Mouse (Mus musculus) frontal cortex, postnatal 36 days (tissue): Measurements from ENCODE around the gene Ccdc33.

ENCODE experiments used
- DNase-seq, 2 experiments: peaks; one replicate each; pipeline ENCODE4 v3.0.0; 2022; ENCODE audit warnings: low spot score in 2 of 2

Gene Ccdc33

DNA sequence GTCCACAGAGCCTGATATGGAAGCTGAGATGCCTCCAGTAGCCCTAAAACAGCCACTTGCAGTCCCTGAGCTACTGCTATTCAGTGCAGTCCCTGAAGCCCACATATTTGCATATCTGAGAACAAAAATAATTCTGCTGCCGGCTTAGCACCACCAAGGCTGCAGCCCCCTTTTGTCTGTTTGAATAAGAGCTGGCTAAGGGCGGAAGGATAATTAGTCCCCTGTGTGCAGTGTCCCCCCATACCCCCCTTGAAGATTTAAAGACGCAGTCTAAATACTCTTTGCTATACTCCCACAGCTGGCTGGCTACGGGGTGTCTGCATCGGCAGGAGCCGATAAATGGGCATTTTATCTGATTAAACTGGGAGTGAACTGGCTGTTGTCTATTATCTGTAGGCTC lies 70.0 kb downstream of the Ccdc33 start:
- no peak for DNase-seq

DNA sequence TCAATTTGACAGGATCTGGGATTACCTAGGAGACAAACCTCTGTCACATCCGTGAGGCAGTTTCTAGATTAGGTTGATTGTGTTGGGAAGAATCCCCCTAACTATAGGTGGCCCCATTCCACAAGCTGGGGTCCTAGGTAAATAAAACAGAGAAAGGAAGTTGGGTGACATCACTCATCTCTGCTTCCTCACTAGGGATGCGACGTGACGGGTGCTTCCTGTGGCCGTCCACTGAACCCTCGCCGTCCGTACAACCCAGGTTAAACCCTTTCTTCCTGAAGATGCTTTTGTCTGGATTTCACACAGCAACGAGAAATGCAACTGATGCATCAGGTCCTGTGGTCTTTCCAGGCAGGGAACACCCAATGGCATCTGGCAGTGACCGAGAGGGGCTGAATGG lies 71.6 kb downstream of the Ccdc33 start:
- no peak for DNase-seq

DNA sequence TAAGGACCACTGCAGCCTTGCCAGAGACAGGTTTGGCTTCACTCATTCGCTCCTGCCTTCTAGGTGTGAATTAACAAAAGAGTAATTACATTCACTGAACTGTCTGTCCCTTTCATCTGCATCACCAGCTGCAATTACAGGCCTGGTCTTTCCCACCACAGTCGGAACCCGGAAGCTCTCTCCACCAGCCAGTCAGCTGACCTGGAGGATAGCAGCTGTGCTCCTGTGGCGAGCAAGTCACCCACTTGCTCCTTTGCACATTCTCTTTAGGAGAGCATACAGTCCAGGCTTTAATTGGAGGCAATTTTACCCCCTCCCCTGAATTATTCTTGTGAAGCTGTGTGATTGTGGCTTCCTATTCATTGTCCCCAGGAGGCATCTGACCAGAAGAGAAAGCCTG lies 73.0 kb downstream of the Ccdc33 start:
- DNase-seq = no peak

DNA sequence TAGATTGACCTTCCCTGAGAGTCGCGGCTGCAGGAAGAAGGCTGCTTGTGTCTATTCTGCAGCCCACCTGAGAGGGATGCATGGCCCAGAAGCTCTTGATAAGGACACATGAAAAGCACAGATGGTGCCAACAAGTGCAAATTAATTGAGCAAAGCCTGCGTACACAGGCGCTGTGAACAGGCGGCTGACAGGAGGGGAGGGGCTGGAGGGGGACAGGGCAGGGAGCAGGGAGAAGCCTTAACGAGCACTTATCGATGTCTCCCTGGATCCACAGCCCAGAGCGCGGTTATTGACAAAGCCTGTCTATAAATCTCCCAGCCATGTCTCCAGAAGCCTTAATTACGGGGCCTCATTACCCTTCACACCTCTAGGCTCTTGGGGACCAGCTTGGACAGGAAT lies 73.8 kb downstream of the Ccdc33 start:
- no peak for DNase-seq

DNA sequence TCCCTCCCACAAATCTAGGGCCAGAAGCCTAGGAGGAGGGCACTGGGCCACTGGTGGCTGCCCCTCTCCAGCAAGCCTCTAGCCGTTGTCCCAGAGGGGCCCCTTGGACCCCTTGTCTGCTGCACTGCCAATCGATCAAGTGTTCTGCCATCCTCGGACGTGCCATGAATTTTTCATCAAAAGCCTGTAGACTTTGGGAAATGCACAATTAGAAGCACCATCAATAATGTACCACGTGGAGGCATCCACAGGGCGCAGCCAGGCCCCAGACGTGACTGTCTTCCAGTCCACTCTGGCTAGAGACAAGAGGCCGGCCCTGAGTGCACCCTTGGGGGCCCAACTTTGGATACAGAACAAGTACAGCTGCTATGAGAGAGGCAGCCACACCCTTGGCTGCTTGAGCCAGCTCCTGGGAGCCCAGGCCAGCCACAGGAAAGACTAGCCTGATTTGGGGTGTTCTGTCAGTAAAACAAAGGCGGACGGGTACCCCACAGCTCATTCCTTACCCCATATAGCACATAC lies 75.1 kb downstream of the Ccdc33 start:
- DNase-seq = no peak

DNA sequence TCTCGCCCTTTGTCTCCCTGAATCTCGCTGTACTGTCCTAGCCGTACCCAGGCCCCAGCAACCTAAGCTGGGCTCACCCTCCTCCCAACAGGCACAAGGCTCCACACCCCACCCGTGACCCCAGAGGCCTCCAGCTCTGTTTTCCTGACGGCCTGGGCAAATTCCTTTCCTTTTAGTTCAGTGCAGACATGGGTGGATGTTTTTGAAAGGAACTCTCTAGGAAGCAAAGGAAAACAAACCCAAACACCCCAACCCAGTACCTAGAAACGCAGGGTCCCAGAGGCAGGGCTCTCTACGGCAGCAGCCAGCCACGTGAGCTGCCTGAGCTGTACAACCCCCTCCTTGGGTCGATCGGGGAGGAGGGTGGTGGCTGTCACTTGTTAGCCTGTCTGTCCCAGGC lies 76.2 kb downstream of the Ccdc33 start:
- DNase-seq = no peak

DNA sequence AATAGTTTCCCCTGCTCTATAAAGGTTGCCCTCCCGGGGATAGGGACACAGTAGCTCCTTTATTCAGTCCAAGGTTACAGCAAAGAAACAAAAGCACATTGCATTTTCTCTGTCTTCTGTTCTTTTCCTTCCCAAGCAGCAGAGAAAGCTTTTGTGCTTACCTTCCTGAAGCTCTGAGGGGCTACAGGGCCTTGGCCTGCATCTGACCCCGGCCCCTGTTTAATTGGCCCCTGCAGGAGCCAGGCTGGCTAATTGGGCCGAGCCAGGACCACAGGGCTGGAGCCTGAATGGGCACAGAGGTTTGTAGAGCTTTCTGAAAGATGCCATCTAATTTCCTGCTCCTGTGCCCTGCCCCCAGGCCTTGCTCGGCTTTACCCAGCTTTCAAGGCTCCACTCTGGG lies 77.6 kb downstream of the Ccdc33 start:
- no peak for DNase-seq

DNA sequence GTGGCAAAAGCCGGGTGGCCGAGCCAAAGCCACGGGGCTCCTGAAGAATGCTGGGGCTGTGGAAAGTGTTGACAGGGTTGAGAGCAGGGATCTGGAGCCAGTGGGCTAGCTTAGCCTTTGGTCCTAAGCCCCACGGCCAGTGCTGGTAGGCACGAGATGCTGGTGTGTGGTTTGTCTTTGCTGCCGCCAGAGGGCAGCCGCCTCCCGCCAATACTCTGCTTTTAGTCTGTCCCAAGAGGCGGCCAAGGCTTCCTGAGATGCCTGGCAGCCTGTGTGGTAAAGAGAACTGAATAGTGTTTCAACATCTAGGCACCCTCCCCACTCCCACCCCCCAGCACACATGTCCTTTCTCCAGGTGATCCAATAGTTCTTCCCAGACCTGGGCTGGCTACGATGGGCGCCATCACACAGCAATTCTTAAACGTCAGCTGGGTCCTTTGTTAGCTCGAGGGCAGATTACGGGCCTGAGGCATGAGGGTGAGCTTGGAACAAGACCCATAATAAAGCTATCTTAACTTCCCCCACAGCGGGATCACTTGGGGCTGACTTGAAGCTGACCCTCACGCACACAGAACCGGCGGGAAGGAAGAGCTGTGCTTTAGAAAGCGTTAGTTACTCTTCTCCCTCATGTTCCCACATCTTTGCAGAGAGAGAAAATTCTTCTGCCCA lies 80.0 kb downstream of the Ccdc33 start:
- DNase-seq = peak; percentile 71 to 85

DNA sequence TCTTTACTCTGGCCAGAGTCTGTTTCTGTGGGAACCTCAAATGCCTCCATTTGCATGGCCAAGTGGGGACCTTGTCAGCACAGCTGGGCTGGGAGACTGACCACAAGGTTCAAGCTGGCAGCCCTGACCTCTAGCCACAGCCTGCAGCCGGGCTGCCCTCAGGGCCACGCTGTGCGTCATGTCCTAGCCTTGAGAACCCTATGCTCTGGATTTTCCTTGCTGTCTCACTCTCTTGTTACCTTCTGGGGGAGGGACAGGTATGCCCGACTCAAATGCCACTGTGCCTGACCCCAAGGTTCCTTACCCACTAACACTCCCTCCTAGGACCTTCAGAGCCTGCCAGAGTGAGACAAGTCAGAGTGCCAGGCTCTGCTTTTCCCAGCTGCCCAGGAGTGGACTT lies 81.7 kb downstream of the Ccdc33 start:
- no peak for DNase-seq

DNA sequence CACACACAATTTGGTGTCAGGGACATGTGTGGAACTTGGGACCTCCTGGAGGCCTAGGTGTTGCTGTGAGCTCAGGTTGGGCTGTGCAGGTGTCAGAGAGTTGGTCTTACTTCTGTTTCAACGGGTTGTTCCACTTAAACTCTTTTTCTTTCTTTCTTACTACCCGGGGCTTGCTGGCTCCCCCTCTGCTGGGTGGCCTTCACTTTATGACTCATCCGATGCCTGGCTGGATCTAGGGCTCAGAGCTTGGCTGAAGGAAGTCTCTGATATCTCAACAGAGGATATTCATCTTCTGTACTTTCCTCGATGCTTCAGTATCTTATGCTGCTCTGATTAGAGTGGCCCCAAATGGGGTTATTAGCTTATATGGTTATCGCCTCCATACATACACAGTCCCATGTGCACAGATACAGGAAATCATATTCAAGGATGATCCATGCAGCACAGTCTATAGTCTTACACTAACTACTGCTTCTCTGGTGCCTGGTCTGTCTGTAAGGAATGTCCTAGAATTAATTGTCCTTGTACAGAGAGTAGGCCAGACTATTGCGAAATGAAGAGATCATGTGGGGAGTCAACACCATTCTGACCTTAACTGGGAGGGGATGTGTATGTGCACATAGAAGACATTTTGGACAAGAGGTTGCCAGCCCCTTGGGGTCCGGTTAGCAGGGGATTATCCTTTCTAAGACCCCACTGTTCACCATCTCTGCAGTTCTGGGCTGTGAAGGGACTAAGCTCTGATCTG lies 82.5 kb downstream of the Ccdc33 start:
- no peak for DNase-seq

DNA sequence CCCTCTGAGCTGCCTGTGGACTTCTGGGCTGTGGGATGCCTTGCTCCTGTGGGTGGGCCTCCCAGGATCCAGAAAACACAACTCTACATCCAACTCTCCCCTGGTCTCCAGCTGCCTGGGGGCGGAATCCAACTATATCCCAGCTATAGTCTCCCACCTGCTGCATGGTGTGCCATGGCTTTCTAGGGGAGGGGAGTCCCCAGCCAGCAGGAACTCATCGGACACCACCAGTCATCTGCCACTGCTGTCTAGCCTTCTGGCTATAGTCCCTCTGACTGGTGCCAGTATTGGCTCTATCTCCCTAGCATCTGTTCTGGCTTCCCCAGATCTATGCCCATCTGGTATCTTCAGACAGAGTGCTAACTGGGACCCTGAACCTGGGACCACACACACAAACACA lies 83.1 kb downstream of the Ccdc33 start:
- peak; percentile 52 to 73 for DNase-seq

DNA sequence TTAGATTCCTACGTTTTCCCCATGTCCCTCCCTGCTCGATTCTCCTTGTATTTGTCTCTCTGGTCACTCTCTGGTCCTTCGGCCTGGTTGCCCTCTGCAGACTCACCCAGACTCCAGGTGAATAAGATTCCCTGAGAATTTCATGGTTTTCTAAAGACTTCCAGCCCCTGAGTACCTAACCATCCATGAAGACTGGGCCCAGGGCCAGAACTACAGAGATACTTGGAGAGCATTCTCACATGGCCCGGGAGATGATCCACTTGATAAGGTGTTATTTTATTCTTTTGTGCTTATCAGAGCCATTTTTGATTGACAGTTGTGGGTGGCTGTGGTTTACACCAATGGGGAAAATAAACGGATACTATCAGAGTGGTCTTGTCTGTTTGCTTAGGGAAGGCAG lies 86.7 kb downstream of the Ccdc33 start:
- DNase-seq = no peak

DNA sequence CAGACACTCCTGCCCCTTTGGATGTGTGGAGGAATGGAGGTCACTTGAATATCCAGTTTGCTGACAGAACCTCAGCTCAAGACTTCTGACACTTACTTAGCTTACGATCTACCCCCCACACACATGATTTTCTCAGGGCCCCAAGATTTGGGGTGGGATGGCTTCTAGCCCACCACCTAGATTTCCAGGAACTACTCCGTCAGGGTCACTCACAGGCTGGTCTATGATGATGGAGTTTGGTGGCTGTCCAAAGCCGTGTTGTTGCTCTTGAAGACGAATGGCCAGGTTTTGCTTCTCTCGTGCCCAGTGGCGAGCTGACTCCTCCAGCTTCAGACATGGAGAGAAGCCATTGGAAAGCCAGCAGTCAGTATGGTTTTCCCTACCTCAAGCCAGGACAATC lies 89.0 kb downstream of the Ccdc33 start:
- no peak for DNase-seq

DNA sequence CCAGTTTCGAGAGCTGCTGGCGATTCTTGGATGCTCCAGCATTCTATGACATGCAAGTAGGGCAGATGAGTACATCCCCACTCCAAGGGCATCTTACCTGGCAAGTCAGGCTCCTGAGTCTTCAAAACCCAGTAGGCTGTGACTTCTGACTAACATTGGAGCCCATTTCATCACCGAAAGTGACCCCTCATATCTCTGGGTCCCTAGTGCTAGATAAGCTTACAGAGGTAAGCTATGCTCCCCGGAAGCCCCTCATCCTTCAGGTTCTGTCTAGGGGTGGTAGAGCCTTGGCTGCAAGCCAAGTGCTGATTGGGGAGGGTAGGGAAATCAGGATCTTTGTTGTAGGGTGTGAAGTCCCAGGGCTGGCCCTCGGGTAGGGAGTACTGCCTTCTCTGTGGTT lies 89.8 kb downstream of the Ccdc33 start:
- DNase-seq = no peak

DNA sequence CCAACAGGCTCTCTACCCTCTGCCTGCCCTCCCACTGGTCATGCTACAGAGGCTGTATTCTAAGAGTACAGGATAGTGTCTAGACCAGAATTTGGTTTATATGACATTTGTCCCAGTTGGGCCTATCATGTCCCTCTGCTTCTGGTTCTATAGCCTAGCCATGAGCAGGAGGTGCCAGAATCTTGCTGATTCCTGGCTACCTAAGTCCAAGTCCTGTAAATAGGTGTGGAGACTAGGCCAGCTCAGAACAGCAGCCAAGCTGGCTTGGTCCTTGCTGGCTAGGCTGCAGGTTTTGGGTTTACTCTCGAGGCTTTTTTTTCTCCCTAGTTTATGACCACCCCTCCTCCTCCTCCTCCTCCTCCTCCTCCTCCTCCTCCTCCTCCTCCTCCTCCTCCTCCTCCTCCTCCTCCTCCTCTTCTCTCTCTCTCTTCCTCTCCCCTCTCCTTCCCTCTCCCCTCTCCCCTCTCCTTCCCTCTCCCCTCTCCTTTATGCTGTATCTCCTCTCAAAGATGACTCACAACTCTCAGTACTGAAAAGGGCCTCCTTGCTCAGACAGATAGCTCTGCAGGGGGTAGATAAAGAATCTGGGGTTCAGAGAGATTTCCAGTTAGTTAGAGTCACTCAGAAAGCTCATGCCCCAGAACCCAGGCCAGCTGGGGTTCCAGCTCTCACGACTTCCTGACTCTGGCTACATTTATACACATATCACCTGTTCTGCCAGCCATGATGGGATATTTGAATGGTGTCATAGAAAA lies 91.0 kb downstream of the Ccdc33 start:
- no peak for DNase-seq

DNA sequence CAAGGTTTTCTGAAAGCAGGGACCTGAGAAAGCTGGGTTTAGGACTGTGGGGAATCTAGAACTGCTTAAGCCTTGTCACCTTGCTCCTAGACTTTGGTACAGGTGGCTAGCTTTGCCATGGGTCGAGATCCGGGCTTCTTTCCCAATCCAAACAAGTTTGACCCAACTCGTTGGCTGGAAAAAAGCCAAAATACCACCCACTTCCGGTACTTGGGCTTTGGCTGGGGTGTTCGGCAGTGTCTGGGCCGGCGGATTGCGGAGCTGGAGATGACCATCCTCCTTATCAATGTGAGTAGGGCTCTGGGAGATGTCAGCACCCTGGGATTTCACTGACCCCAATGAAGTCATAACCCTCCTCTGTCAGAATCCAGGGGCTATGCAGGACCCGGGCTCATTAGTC lies 92.6 kb downstream of the Ccdc33 start:
- no peak for DNase-seq

DNA sequence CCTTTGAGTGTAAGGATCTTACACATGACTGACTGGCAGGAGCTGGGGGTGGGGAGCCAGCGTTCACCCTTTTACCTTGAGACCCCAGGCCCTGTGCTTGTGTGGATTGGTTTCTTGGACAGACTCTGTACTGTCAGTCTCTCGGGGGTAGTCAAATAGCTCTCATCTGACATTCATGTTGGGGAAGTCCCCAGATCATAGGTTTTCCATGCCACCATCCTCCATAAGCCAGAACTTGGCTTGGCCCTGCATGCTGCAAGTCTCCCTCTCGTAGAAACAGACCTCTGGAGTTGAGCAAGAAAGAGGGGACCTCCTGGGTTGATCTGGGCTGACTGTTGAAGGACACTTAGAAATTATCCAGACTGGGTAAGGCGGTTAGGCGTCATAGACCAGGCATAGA lies 100.2 kb downstream of the Ccdc33 start:
- no peak for DNase-seq

DNA sequence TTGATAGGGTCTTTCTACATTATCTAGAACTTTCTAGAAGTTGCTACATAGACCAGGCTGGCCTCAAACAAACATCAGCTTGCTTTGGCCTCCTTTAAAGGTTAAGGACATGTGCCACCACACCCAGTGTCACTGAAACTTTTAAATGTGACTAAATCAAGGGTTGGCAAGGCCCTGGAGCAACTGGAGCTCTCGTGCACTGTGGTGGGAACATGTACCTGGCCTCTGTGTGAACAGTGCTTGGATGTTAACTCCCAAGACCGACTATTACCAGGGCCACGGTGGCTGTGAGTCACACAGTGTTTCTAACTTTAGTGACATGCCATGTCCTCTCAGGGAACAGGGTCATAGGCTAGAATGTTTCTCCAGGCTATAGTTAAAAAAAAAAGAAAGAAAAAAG lies 101.7 kb downstream of the Ccdc33 start:
- no peak for DNase-seq

DNA sequence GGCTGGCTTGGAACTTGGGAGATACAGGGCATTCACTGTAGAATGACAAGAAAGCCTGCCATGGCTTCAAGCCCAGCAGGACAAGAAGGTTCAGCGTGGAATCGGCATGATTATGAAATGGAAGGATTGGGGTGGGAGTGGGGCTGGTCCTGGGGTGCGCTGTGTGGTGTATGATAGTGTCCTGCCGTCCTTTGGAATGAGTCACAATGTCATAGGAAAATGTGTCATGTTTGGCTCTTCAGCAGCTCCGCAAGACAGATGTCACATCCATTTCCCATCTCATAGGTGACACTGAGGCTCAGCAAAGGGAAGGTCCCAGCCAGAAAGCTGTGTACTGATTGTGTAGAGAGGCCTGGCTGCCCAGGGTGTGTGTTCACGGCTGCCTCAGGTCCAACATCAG lies 102.8 kb downstream of the Ccdc33 start:
- DNase-seq = no peak

DNA sequence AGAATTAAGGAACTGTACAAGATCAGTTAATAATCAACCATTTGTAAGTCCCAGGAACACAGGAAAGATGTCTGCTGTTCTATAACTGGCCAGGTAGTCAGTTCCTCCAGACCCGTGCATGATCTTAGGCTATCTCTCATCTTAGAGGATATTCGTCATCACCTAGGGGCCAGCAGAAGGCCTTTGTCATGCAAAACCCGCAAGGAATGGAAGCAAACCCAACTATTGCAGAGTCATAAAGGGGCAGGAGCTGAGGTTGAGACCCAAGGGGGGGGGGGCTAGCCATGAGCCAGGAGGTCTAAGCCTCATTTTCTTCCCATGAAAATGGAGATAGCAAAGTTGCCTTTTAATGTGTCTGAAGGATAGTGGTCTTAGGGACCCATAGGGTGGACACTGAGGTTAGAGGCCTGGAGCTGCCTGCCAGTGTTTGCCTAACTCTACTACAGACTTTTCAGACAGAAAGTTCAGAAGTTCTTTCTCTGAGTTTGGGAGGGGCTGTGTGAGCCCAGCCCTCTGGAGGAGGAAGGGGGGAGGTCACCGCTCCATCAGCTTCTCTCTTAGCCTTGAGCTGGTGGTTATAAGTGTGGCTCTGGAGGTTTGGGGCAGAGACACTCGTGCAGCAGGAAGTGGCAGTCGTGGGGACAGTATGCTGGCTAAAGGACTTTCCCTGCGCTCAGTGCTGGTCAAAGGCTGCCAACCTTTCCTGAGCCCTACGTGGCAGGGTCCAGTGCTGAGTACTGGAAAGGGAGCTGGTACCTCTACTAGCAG lies 104.0 kb downstream of the Ccdc33 start:
- no peak for DNase-seq

DNA sequence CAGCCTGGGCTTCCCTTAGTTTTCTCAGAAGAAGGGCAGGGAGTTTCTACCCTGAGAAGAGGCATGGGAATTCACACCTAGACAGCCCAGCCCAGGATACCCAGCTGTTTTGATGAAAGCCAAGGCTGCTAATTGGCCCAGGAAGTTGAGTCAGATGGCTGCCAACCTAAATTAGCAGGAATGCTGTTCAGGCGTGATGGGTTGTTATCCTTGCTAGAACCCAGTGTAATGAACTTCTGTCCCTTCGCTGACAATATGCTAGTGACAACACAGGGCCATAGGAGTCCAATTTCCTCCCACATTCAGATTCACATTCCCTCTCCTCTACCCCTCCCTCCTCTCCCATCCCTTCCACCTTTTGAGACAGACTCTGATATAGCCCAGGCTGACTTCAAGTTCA lies 105.7 kb downstream of the Ccdc33 start:
- no peak for DNase-seq

DNA sequence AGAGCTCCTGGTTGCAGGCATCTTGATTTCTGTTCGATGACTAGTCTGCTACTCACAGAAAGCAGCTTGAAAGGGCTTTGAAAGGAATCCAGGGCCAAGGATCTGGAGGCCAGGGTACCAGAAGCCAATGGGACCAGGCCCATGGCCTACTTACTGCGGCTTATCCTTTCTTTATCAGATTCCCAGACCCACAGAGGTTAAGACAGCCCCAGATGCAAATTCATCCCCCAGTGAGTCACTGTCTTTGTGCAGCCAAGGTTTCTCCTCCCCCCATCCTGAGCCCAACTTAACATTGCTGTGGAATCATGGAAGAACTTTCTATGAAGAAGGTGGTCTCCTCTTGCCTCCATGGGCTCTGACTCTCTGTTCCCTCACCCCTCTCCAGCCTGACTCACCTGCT lies 106.1 kb downstream of the Ccdc33 start:
- no peak for DNase-seq
